Mouse (Mus musculus): ENCODE measurements around the gene Prkd2. TPM values are rescaled to one million over a fixed set of nuclear protein-coding genes. Genes with fewer than 3 reads are reported as not detected.

The Prkd2 gene
- polyA plus RNA-seq, 1 experiment from 2014 or later, result 15.0 TPM

GRCm38 (mm10) chr7:16851636-16852035, 8.9 kb downstream of the Prkd2 start:
- Histone ChIP-seq H3K27me3 (ENCODE audit: low read depth, poor library complexity, severe bottlenecking) (no peaks in the 10 kb centered on the region), H3K9me3 (replicated peaks) (no peaks in the 10 kb centered on the region), H3K36me3 (peaks cover 92% of the 10 kb centered on the region), H3K27ac (no peak overlapping the region), H3K4me1 (no peaks in the 10 kb centered on the region), H3K4me3 (no peak overlapping the region)
- 89% methylated on average over 4 of the region's 4 CpGs for WGBS
- no peak for DNase-seq (ENCODE audit: low spot score)

GRCm38 (mm10) chr7:16853302-16853831, 10.7 kb downstream of the Prkd2 start:
- 90% methylated on average over 14 of the region's 14 CpGs for WGBS
- H3K27me3 ChIP-seq (ENCODE audit: low read depth, poor library complexity, severe bottlenecking), result no peaks in the 10 kb centered on the region
- no peak overlapping the region for H3K4me3 ChIP-seq
- no peaks in the 10 kb centered on the region for H3K9me3 ChIP-seq (replicated peaks)
- no peak for DNase-seq (ENCODE audit: low spot score)
- no peaks in the 10 kb centered on the region for H3K4me1 ChIP-seq
- peaks cover 94% of the 10 kb centered on the region for H3K36me3 ChIP-seq
- no peak overlapping the region for H3K27ac ChIP-seq

- Histone ChIP-seq H3K36me3 (peaks cover 81% of the 10 kb centered on the region), H3K27ac (no peak overlapping the region), H3K9me3 (replicated peaks) (no peaks in the 10 kb centered on the region), H3K4me1 (no peaks in the 10 kb centered on the region), H3K27me3 (ENCODE audit: low read depth, poor library complexity, severe bottlenecking) (no peaks in the 10 kb centered on the region), H3K4me3 (no peak overlapping the region)
- peak; percentile 63 for DNase-seq (ENCODE audit: low spot score)
- 24% methylated on average over 17 of the region's 17 CpGs for WGBS
These were observed 15.6 kb downstream of the Prkd2 start for GRCm38 (mm10) chr7:16858336-16858735.

- Histone ChIP-seq H3K36me3 (peaks cover 81% of the 10 kb centered on the region), H3K27ac (no peak overlapping the region), H3K4me1 (0 out of 2 replicates have a peak, but pooled peaks cover 3% of the 10 kb centered on the region), H3K4me3 (no peak overlapping the region), H3K27me3 (ENCODE audit: low read depth, poor library complexity, severe bottlenecking) (no peaks in the 10 kb centered on the region), H3K9me3 (replicated peaks) (no peaks in the 10 kb centered on the region)
- WGBS, result 38% methylated on average over 5 of the region's 5 CpGs
- DNase-seq (ENCODE audit: low spot score), result peak; percentile 71
These were observed 17.4 kb downstream of the Prkd2 start for GRCm38 (mm10) chr7:16859902-16860651.

- no peak for DNase-seq (ENCODE audit: low spot score)
- Histone ChIP-seq H3K4me1 (peaks cover 21% of the 10 kb centered on the region), H3K4me3 (no peak overlapping the region), H3K27me3 (ENCODE audit: low read depth, poor library complexity, severe bottlenecking) (no peaks in the 10 kb centered on the region), H3K36me3 (peaks cover 89% of the 10 kb centered on the region), H3K9me3 (replicated peaks) (no peaks in the 10 kb centered on the region), H3K27ac (no peak overlapping the region)
- 94% methylated on average over 3 of the region's 3 CpGs for WGBS
These were observed 24.8 kb downstream of the Prkd2 start for GRCm38 (mm10) chr7:16867488-16867887.

GRCm38 (mm10) chr7:16869497-16869896, 26.8 kb downstream of the Prkd2 start:
- Histone ChIP-seq H3K27ac (peak overlapping the region; percentile 32; the same call in 1 of the 2 replicates), H3K4me3 (peak overlapping the region; percentile 41), H3K27me3 (ENCODE audit: low read depth, poor library complexity, severe bottlenecking) (no peaks in the 10 kb centered on the region), H3K36me3 (peaks cover 70% of the 10 kb centered on the region), H3K4me1 (peaks cover 22% of the 10 kb centered on the region), H3K9me3 (replicated peaks) (no peaks in the 10 kb centered on the region)
- 12% methylated on average over 16 of the region's 16 CpGs for WGBS
- DNase-seq (ENCODE audit: low spot score), result peak; percentile 61

- no peak overlapping the region for H3K27ac ChIP-seq
- DNase-seq (ENCODE audit: low spot score), result no peak
These were observed 28.9 kb downstream of the Prkd2 start for GRCm38 (mm10) chr7:16871600-16871999.

GRCm38 (mm10) chr7:16872478-16872877, 29.8 kb downstream of the Prkd2 start:
- peaks cover 42% of the 10 kb centered on the region for H3K36me3 ChIP-seq
- no peak overlapping the region for H3K4me3 ChIP-seq
- no peaks in the 10 kb centered on the region for H3K27me3 ChIP-seq (ENCODE audit: low read depth, poor library complexity, severe bottlenecking)
- H3K9me3 ChIP-seq (replicated peaks), result no peaks in the 10 kb centered on the region
- peaks cover 33% of the 10 kb centered on the region for H3K4me1 ChIP-seq
- DNase-seq (ENCODE audit: low spot score), result no peak
- H3K27ac ChIP-seq, result no peak overlapping the region
- 95% methylated on average over 9 of the region's 9 CpGs for WGBS

More at GRCm38 (mm10) chr7:16871600-16871999, 28.9 kb downstream of the Prkd2 start:
- peaks cover 24% of the 10 kb centered on the region for H3K4me1 ChIP-seq
- H3K4me3 ChIP-seq, result no peak overlapping the region
- H3K27me3 ChIP-seq (ENCODE audit: low read depth, poor library complexity, severe bottlenecking), result no peaks in the 10 kb centered on the region
- WGBS, result 79% methylated on average over 10 of the region's 10 CpGs
- no peaks in the 10 kb centered on the region for H3K9me3 ChIP-seq (replicated peaks)
- H3K36me3 ChIP-seq, result peaks cover 50% of the 10 kb centered on the region

GRCm38 (mm10) chr7:16873392-16873791, 30.7 kb downstream of the Prkd2 start:
- Histone ChIP-seq H3K36me3 (peaks cover 44% of the 10 kb centered on the region), H3K27ac (no peak overlapping the region), H3K4me1 (peaks cover 42% of the 10 kb centered on the region), H3K27me3 (ENCODE audit: low read depth, poor library complexity, severe bottlenecking) (no peaks in the 10 kb centered on the region), H3K4me3 (0 out of 2 replicates have a peak overlapping the region, but pooled peaks have one; percentile 4), H3K9me3 (replicated peaks) (no peaks in the 10 kb centered on the region)
- 94% methylated on average over 4 of the region's 4 CpGs for WGBS
- no peak for DNase-seq (ENCODE audit: low spot score)

- Histone ChIP-seq H3K27me3 (ENCODE audit: low read depth, poor library complexity, severe bottlenecking) (no peaks in the 10 kb centered on the region), H3K27ac (peak overlapping the region; percentile 96), H3K36me3 (peaks cover 47% of the 10 kb centered on the region), H3K4me3 (peak overlapping the region; percentile 94), H3K4me1 (peaks cover 45% of the 10 kb centered on the region), H3K9me3 (replicated peaks) (no peaks in the 10 kb centered on the region)
- DNase-seq (ENCODE audit: low spot score), result peak; percentile 84
- 4% methylated on average over 17 of the region's 17 CpGs for WGBS
These were observed 31.5 kb downstream of the Prkd2 start for GRCm38 (mm10) chr7:16874190-16874589.

GRCm38 (mm10) chr7:16874756-16875309, 32.1 kb downstream of the Prkd2 start:
- H3K36me3 ChIP-seq, result peaks cover 46% of the 10 kb centered on the region
- peak; percentile 99 for DNase-seq (ENCODE audit: low spot score)
- no peaks in the 10 kb centered on the region for H3K27me3 ChIP-seq (ENCODE audit: low read depth, poor library complexity, severe bottlenecking)
- WGBS, result under 1% methylated on average over 33 of the region's 33 CpGs
- H3K4me3 ChIP-seq, result peak overlapping the region; percentile 94
- H3K9me3 ChIP-seq (replicated peaks), result no peaks in the 10 kb centered on the region
- H3K27ac ChIP-seq, result peak overlapping the region; percentile 96
- peaks cover 43% of the 10 kb centered on the region for H3K4me1 ChIP-seq

- H3K4me1 ChIP-seq, result peaks cover 43% of the 10 kb centered on the region
These were observed 32.4 kb downstream of the Prkd2 start, which contains the start of gene Dact3 for GRCm38 (mm10) chr7:16875310-16875325. Dact3 (plus strand) TSS chr7:16875317.

GRCm38 (mm10) chr7:16875326-16875725, 32.6 kb downstream of the Prkd2 start:
- under 1% methylated on average over 42 of the region's 42 CpGs for WGBS
- Histone ChIP-seq H3K36me3 (peaks cover 44% of the 10 kb centered on the region), H3K9me3 (replicated peaks) (no peaks in the 10 kb centered on the region), H3K4me1 (peaks cover 43% of the 10 kb centered on the region), H3K27ac (peak overlapping the region; percentile 96), H3K27me3 (ENCODE audit: low read depth, poor library complexity, severe bottlenecking) (no peaks in the 10 kb centered on the region), H3K4me3 (peak overlapping the region; percentile 94)
- no peak for DNase-seq (ENCODE audit: low spot score)

More at GRCm38 (mm10) chr7:16875310-16875325, 32.4 kb downstream of the Prkd2 start, which contains the start of gene Dact3:
- Histone ChIP-seq H3K27ac (peak within 1 kb of the TSS; percentile 96), H3K27me3 (ENCODE audit: low read depth, poor library complexity, severe bottlenecking) (no peaks in the 10 kb centered on the region), H3K9me3 (replicated peaks) (no peaks in the 10 kb centered on the region), H3K4me3 (peak within 1 kb of the TSS; percentile 94), H3K36me3 (peaks cover 44% of the 10 kb centered on the region)
- WGBS, result 0% methylated on average over 1 of the region's 1 CpGs
- DNase-seq (ENCODE audit: low spot score), result no peak
